Mouse (Mus musculus) left cerebral cortex, adult 8-10 months (tissue): ENCODE results near the gene Ppp4r2. TPM values are rescaled to one million over a fixed set of nuclear protein-coding genes. Genes with fewer than 3 reads are reported as not detected.
"Not testable (repeated sequence)": the region's sequence is repeated elsewhere in the genome, so short reads cannot be mapped to it uniquely, and the experiment has no call there.

ENCODE experiments used
- DNase-seq, 2 experiments: peaks; one replicate each; pipeline ENCODE4 v3.0.0; 2022; ENCODE audit warnings: low spot score in 2 of 2
- total RNA-seq, 4 experiments: library from RNA; stranded (reverse); gene quantifications; 2 replicates each; pipeline ENCODE4 v1.2.4; 2022

Gene Ppp4r2
- total RNA-seq, 4 experiments from 2014 or later, result 69.1 to 80.0 (median 76.0) TPM

DNA sequence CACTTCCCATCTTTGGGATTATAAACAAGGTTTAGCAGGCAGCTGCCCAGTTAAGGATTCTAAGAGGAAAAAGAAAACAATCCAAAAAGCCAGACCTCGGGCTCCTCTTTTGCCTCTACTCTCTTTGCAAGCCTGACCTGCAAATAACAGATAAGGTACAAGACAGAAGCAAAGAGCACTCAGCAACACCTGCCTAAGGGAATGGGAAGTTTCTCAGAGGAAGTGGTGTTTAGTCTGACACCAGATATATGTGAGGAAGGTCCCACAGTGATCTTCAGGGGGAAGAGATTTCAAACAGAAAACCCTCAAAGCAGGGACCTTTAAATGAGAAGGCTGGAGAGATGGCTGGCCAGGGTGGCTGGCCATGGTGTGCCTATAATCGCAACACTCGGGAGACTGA is 2.2 kb upstream of the Ppp4r2 start:
- DNase-seq, result no peak

DNA sequence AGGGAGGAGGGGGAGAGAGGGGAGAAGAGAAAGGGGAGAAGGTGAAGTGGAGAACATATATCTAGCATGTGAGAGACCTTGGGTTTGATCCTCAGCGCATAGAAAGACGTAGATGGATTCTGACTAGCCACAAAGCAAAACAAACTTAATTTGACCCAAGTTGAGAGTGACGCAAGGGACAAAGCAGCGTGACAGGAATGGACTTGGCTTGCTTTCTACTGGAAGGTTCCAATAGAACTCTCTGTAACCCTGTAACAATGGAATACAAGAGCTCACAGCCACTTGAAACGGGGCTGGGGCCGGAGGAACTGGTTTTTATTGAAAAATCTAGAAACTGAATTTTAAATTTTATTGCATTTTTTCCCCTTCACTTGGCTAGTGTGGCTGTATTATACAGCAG is 1.7 kb upstream of the Ppp4r2 start:
- no peak for DNase-seq

DNA sequence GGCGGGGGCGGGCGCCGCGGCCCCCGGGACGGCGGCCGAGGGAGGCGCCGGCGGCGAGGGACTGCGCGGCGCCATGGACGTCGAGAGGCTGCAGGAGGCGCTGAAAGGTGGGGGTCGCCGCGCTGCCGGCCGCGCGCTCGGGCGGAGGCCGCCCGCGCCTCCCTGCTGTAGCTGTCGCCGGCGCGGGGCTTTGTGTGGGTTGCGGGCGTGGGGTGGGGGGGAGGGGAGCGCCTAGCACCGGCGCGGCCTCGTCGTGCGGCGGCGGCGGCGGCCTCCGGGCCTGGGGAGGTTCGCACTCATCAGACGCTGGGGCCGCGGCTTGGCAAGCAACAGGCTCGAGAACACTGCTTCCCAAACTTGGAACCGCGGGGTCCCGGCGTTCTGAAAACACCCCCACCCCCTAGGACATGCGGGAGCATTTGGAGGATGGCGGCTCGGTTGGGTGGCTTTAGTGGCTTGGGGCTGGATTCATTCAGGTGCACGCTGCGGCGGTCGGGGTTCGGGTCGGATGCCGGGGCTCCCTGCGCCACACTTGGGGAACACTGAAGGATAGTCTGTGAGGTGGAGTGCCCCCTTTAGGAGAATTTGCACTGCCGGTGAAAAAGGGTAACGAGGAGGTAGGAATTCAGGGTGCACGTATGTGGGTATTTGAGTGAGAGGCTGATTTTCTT is 524 bp downstream of the Ppp4r2 start:
- peak; percentile 35 to 51 for DNase-seq

DNA sequence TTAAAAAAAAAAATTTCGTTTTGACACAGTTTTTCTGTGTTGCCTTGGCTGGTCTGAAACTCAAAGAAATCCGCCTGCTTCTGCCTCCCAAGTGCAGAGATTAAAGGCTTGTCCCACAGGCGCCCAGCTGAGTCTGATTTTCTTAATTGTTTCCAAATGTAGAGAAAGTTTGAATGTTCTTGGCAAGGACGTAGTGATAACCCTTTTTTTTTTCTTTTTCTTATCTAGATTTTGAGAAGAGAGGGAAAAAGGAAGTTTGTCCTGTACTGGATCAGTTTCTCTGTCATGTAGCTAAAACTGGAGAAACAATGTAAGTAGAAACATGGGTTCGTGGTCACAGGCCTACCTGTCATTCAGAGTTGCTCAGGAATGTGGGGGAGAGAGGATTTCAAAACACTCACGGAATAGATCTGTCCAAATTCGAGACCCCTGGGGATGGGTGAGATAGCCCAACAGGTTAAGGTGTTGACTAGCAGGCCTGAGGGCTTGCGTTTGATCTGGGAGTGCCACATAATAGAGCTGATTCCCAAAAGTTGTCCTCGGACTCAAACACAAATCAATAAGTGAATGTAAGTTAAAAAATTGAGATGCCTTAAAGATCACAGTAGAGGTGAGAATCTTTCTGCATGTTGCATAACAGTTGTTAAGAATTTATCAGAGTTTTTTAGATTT is 1.2 kb downstream of the Ppp4r2 start:
- no peak for DNase-seq

DNA sequence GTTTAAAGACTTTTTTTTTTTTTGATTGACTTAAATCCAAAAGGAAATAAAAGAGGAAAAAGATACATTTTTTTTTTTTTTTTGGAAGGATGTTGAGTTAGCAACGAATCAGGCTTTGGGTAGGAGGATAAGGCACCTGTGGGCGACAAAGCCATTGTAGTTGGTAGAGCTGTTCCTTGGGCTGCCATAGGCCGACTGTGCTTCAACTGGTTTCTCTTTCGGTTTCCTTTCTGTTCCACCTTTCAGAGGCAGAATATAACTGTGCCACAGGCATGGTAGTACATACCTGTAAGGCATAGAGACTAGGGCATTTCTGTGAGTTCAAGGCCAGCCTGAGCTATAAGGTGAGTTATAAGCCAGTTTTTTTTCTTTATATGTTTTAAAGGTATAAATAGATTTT is 11.6 kb downstream of the Ppp4r2 start:
- DNase-seq, result no peak

DNA sequence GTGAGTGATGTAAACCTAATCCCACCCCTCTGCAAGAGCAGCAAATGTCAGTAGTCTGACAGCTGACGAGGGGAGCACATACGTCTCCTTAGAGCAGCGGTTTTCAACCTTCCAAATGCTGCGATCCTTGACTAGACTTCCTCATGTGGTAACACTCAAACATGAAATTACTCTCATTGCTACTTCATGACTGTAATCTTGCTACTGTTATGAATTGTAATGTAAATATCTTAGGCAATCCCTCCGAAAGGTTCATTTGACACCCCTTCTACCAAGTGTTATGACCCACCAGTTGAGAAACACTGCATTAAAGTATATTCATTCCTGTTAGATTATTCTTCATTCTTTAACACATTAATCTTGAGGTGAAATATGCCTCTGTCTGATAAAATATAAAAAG is 13.8 kb downstream of the Ppp4r2 start:
- DNase-seq, result no peak

DNA sequence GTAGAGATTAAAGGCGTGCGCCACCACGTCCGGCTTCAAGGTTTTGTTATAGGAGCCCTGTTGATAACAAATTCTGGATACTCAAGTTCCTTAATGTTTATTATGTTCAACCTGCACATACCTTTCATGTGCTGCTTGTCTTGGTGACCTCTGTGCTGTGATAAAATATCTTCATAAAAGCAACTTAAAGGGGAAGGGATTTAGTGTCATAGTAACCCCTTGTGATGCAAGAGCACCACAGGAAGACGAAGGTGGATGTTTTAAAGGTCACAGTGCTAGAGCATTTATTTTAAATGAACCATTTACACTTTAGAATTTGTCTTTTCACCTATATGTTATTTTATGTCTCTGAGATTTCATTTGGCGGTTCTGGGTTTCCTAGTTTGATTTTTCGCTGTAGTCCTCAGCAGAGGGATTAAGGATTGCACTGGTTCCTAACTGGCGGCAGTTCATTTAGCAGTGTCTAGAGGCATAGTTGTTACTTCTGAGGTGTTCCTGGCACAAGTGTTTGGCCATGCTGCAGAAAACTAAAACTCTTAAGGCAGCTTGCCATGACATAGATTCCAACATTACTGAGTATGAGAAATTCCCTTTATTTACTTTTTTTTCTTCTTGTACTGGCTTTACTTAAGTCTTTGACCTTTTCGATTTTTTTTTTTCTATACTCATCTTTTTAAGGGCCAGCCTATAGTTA is 15.4 kb downstream of the Ppp4r2 start:
- no peak for DNase-seq

DNA sequence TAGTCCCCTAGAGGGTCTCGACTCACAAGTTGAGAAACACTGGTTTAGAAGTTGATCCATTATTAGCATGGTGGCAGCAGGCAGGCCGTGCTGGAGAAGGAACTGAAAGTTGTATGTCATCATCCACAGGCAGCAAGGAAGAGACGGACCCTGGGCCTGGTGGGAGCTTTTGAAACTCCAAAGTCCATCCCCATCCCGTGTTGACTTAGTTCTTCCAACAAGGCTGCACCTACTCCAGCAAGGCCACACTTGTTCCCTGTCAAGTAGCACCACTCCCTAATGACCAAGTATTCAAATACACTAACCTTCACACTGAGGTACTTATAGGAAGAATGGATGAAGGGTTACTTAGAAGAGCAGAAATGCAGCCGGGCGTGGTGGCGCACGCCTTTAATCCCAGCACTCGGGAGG is 17.3 kb downstream of the Ppp4r2 start:
- no peak for DNase-seq

DNA sequence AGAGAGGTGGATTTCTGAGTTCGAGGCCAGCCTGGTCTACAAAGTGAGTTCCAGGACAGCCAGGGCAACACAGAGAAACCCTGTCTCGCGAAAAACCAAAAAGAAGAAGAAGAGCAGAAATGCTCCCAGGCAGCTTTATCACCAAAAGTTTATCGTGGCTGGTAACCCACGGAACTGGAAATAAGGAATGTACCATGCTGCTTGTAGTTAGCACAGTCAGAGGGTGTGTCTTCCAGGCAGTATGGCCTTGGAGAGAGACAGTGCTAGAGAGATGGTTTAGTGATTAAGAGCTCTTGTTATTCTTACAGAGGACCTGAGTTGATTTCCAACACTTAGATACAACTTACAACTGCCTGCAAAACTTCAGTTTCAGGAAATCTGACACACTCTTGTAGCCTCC is 17.7 kb downstream of the Ppp4r2 start:
- DNase-seq, result no peak

DNA sequence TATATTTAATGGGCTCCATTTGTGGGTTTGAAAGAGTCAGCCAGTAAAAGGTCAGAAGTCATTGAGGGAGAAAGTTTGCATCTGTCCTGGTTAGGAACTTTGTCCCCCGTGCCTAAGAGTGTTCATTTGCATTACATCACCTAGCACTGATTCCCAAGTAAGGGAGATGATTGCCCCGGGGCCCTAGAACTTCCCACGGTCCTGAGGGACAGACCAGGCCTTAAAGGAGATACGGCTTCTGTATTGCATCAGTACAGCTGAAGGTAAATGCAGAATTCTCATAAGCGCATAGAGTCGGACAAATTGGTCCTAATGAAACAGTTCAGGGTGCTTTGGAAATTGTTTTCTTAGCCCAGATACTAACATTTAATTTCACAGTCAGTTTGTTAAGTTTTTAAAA is 31.9 kb downstream of the Ppp4r2 start:
- no peak for DNase-seq

DNA sequence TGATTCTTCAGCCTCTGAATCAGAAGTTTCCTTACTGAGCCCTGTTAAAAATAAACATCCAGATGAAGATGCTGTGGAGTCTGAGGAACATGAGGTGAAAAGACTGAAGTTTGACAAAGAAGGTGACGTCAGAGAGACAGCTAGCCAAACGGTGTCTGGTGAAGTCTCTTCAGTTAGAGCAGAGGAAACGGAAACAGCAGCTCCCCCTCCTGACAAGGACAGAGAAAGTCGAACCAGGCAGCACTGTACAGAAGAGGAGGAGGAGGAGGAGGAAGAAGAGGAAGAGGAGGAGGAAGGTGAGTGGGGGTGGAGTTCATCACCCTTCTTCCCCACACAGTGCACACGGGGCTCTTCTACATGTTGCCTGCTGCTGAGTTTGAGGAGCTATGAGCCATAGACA is 32.4 kb downstream of the Ppp4r2 start:
- DNase-seq, result not testable (repeated sequence)

DNA sequence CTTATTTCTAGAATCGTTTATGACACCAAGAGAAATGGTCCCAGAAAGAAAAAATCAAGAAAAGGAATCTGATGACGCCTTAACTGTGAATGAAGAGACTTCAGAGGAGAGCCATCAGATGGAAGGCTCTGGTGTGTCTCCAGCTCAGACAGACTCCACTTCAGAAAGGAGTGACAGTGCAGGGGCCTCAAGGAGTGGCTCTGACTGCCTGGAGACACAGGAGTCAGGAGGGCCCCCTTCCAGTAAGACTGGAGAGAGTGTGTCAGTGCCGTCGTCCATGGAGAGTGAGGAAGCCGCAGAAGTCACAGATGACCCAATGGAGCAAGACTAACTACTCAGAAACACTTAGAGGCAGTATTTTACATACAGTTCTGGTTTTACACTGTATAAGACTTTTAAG is 32.8 kb downstream of the Ppp4r2 start:
- not testable (repeated sequence) for DNase-seq

DNA sequence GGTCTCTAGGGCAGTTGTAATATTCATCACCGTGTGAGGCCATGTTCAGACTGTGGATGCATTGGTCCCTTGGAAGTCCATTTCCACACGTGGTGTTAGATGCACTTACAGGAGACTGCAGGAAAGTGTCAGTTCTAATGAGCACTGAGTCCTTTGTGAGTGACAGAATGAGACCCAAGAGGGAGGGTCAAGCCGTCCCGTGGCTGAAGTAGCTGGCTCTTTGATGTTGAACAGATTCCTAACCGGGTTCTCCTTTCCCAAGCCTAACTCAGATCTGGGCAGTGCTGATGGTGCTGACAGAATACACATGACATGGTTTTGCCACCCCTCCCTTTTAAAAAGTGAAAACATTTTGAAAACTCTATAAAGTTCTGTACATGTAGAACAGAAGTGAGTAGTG is 35.4 kb downstream of the Ppp4r2 start:
- DNase-seq, result no peak

DNA sequence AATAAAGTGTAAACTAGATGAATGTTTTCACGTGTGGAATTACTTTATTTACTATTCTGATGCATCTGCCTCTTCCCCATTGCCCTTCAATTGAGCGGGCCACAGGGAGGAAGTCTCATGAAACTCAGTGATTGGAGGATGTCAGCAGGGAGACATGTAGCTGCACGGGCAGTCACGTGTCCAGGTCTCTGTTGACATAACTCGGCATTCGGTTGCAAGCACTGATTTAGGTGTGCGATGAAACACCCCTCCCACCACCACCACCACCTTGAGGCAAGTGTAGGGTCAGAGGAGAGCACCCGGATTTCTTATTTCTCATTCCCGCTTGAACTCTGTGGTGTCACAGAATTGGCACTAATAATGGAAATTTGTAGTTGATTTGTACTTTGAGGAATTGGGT is 36.5 kb downstream of the Ppp4r2 start:
- DNase-seq, result no peak

DNA sequence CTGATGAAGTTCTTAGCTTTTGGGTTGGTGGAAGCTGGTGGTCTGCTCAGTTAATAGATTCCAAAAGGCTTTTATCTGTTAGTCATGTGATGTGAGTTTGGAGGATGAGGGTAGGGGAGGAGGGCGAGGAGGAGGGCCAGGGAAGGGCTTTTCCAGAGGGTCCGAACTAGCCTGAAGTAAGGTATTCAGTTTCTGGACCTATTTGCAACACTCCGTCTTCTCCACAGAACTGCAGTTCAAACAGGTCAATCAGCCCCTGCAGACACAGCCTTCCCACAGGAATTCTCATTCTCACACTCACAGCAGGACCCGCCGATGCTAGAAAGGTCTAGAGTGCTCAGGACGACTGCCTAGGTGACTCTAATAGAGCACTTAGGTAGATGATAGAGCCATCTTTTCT is 39.8 kb downstream of the Ppp4r2 start:
- DNase-seq, result no peak

DNA sequence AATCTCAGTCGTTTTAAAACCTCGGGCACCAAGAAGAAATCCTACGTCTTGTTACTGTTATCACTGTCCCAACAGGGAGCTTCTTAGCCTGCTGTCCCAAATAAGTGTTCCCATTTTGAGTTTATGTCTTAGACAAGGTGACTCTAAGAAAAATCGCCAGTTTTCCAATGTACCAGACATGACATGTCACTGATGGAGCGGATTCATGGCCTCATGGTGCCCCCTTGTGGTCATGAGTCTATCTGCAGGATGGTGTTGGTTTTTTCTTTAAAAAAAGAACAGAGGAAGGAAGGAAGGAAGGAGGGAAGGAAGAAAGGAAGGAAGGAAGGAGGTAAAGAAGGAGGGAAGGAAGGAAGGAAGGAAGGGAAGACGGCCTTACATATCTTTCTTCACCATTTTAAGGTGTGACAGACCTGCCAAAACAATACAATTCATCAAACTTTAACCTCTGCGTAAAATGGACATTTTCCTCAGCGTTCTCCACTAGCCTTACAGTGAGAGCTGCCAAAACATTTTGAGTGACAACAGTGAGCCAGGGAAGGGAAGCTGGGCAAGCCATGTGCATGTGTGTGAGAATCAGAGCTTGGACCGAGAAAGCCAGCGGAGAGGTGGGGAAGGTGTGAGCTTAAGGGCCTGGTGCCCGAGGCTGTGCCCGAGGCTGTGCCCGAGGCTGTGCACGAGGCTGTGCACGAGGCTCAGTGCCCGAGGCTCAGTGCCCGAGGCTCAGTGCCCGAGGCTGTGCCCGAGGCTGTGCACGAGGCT is 42.6 kb downstream of the Ppp4r2 start:
- DNase-seq, result peak in 1 of 2 experiments; percentile 37

DNA sequence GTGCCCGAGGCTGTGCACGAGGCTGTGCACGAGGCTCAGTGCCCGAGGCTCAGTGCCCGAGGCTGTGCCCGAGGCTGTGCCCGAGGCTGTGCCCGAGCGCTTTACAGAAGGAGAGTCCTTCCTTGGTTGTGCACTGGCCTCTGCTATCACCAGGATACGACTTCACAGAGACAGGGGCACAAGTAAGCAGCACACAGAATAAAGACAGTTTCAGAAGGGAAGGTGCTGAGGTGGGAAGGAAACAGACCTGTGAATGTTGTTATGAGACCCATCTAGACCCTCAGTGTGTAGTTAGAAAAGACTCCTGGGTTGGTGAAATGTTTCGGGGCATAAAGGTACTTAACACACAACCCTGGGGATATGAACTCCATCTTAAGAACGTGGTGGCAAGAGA is 43.2 kb downstream of the Ppp4r2 start:
- DNase-seq, result no peak

DNA sequence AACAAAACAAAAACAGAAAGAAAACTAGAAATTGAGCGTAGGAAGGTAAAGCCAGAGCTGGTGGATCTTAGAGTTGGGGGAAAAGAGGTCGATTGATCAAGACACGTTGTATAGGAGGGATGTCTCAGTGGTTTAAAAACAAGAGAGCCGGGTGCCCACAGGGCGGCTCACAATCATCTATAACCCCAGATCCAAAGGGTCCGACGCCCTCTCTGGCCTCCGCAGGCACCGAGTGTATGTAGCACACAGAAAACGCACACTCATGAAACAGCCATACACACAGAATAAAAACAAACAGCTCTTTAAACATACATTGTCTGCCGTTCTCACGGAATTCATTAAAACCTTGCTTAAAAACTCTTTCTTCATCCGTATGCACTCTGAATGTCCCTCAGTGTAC is 45.1 kb downstream of the Ppp4r2 start:
- no peak for DNase-seq

DNA sequence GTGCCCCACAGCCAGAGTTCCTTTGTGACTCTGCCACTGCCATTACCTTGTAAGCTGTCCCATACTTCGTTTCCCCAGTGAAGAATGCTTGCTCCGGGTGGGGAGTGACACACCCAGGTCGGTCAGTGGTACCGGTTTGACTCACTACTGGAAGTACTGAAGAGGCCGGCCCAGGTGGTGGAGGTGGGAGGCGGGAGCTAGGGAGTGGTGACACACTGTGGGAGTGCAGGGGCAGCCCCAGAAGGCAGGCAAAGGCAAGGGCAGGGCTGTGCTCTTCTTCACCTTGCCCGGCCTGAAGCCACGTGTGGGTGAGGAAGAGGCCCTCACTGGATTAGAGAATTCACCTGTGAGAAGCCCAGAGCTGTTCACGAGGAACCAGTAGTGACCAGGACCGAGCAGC is 46.2 kb downstream of the Ppp4r2 start:
- DNase-seq, result no peak

DNA sequence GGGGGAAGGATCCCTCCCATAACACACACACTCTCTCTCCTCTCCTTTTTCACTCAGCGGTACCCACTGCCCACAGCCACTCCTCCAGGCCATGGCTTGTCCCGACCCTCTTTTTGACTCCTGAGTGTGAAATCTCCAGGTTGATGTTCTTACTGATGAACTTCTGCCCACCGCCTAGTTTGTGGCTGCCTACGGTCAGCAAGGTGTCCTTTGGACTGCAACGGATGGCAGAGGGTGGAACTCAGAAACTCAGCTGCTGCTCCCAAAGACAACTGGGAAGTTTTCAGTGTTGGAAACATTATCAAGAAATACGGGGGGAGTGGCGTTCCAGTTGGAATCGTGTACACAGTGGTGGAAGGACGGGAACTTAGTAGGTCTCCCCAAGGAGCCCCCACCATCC is 48.2 kb downstream of the Ppp4r2 start:
- DNase-seq, result no peak

DNA sequence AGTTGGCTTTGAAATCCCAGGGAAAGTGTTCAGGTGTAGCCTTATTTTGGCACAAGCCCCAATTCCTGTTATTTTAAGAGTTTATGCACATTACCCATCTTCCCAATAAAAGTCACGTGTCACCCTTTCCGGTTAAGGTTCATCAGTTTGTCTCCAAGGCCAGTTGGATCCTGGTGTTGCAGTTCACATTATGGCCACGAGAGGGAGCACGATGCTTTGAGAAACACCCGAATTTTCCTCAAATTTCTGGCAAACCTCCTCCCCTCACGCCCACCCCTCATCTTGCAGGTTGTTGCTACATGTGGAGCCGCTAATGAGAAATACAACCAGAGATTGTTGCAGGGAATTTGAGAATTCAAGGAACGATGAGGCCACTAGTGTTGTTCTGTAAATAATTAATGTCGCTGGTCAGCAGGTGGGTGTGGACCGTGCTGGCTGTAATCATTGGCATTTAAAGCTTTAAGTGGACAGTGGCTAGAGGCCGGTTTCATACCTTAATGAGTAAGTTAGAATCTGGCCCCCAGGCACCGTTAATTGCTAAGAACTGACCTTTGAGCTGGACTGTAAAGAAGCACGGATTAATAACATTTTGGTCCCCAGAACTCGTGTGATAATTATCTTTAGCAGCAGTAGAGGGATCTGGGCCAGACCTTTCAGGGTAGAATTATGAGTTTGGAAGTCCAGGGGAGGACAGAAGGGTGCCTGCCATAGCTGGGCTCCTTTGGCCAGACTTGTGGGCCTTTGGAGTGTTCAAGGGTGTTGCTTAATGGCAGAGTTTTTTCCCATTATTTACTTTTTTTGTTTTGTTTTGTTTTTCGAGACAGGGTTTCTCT is 49.2 kb downstream of the Ppp4r2 start:
- peak; percentile 15 to 76 for DNase-seq
